Mouse (Mus musculus) forebrain, embryonic 14.5 days (tissue): ENCODE measurements around the gene Slc25a45. TPM values are rescaled to one million over a fixed set of nuclear protein-coding genes. Genes with fewer than 3 reads are reported as not detected.

Experiments
- ATAC-seq: fragments of 200-750 bp; cut with Nextera tagmentation; 2 replicates; pipeline ENCODE4 v1.8.0; 2017; ENCODE audit warnings: mild to moderate bottlenecking, moderate library complexity
- DNase-seq: peaks from one replicate; pipeline ENCODE4 v3.0.0-alpha.2; 2015; ENCODE audit warnings: low spot score
- H3K27ac ChIP-seq: fragments of 300-500 bp; sonication (generic); 2 replicates; pipeline ENCODE4 v1.5.1; 2014; ENCODE audit warnings: low read depth, mild to moderate bottlenecking, control low read depth, low read length, moderate library complexity
- H3K27me3 ChIP-seq: fragments of 300-500 bp; sonication (generic); replicated peaks from 2 replicates; pipeline ENCODE4 v1.6.1; 2014; ENCODE audit warnings: low read length, control low read depth, mixed read lengths; ENCODE audit not compliant: control insufficient read depth, insufficient read depth
- H3K36me3 ChIP-seq: fragments of 300-500 bp; sonication (generic); 2 replicates; pipeline ENCODE4 v1.6.1; 2014; ENCODE audit warnings: low read length, control low read depth; ENCODE audit not compliant: control insufficient read depth, insufficient read depth
- H3K4me1 ChIP-seq: fragments of 300-500 bp; sonication (generic); 2 replicates; pipeline ENCODE4 v1.6.1; 2014; ENCODE audit warnings: antibody characterized with exemption, low read length, control low read depth; ENCODE audit not compliant: control insufficient read depth, insufficient read depth
- H3K4me2 ChIP-seq: fragments of 300-500 bp; sonication (generic); 2 replicates; pipeline ENCODE4 v1.6.1; 2014; ENCODE audit warnings: mild to moderate bottlenecking, control low read depth, low read length
- H3K4me3 ChIP-seq: fragments of 300-500 bp; sonication (generic); 2 replicates; pipeline ENCODE4 v1.5.1; 2014; ENCODE audit warnings: low read depth, low read length, control low read depth
- H3K9ac ChIP-seq: fragments of 300-500 bp; sonication (generic); 2 replicates; pipeline ENCODE4 v1.6.1; 2014; ENCODE audit warnings: mild to moderate bottlenecking, low read length, control low read depth, moderate library complexity
- H3K9me3 ChIP-seq: fragments of 300-500 bp; sonication (generic); replicated peaks from 2 replicates; pipeline ENCODE4 v1.6.1; 2016; ENCODE audit warnings: low read length, control low read depth, mixed read lengths; ENCODE audit not compliant: control insufficient read depth
- WGBS: fragments of 180-500 bp; shearing (Covaris S2); extraction: QIAGEN DNeasy Blood & Tissue Kit; methylation state at CpG from one replicate; pipeline ENCODE4 v1.1.7; 2014; 5-methylcytosine and 5-hydroxymethylcytosine counted together
- polyA plus RNA-seq: library from polyadenylated mRNA; unstranded; fragments of >200 nt; fragmentation: Nextera tagmentation; extraction: Ambion mirVana; gene quantifications from 2 replicates; pipeline ENCODE4 v1.2.1, GENCODE M21; 2014

The Slc25a45 gene
- polyA plus RNA-seq, 1 experiment from 2014 or later = 1.7 TPM

- Histone ChIP-seq H3K4me2 (no peak overlapping the region), H3K27me3 (no peaks in the 10 kb centered on the region), H3K4me3 (no peak overlapping the region), H3K27ac (no peak overlapping the region), H3K9me3 (no peaks in the 10 kb centered on the region), H3K9ac (no peak overlapping the region), H3K36me3 (no peaks in the 10 kb centered on the region), H3K4me1 (no peaks in the 10 kb centered on the region)
- no peak for DNase-seq
- 94% methylated on average over 10 of the region's 10 CpGs for WGBS
- ATAC-seq = no peak
Observed at GRCm38 (mm10) chr19:5833287-5834100, 44.1 kb upstream of the Slc25a45 start.

- no peak for DNase-seq
- no peak overlapping the region for H3K4me3 ChIP-seq
- ATAC-seq = no peak
- no peaks in the 10 kb centered on the region for H3K4me1 ChIP-seq
- no peaks in the 10 kb centered on the region for H3K27me3 ChIP-seq
- no peaks in the 10 kb centered on the region for H3K36me3 ChIP-seq
- no peaks in the 10 kb centered on the region for H3K9me3 ChIP-seq
- H3K9ac ChIP-seq = no peak overlapping the region
- no peak overlapping the region for H3K4me2 ChIP-seq
- 92% methylated on average over 12 of the region's 12 CpGs for WGBS
- no peak overlapping the region for H3K27ac ChIP-seq
Observed at GRCm38 (mm10) chr19:5834260-5834925, 43.2 kb upstream of the Slc25a45 start.

GRCm38 (mm10) chr19:5835054-5835921 is 42.3 kb upstream of the Slc25a45 start:
- no peak for DNase-seq
- 92% methylated on average over 10 of the region's 10 CpGs for WGBS

GRCm38 (mm10) chr19:5835922-5836430 is 41.6 kb upstream of the Slc25a45 start:
- Histone ChIP-seq H3K4me2 (no peak overlapping the region), H3K36me3 (no peaks in the 10 kb centered on the region), H3K4me1 (no peaks in the 10 kb centered on the region), H3K4me3 (no peak overlapping the region), H3K9me3 (no peaks in the 10 kb centered on the region), H3K27ac (no peak overlapping the region), H3K9ac (no peak overlapping the region), H3K27me3 (no peaks in the 10 kb centered on the region)
- ATAC-seq (no peak), DNase-seq (no peak)
- 70% methylated on average over 8 of the region's 8 CpGs for WGBS

More at GRCm38 (mm10) chr19:5835054-5835921, 42.3 kb upstream of the Slc25a45 start:
- Histone ChIP-seq H3K9me3 (no peaks in the 10 kb centered on the region), H3K27ac (no peak overlapping the region), H3K4me1 (no peaks in the 10 kb centered on the region), H3K9ac (no peak overlapping the region), H3K27me3 (no peaks in the 10 kb centered on the region), H3K4me2 (no peak overlapping the region), H3K4me3 (no peak overlapping the region), H3K36me3 (no peaks in the 10 kb centered on the region)
- no peak for ATAC-seq

- Histone ChIP-seq H3K27ac (no peak overlapping the region), H3K4me1 (peaks cover 6% of the 10 kb centered on the region; the same call in 1 of the 2 replicates), H3K4me2 (no peak overlapping the region), H3K9ac (no peak overlapping the region), H3K36me3 (no peaks in the 10 kb centered on the region), H3K4me3 (no peak overlapping the region), H3K27me3 (no peaks in the 10 kb centered on the region), H3K9me3 (no peaks in the 10 kb centered on the region)
- ATAC-seq (no peak), DNase-seq (no peak)
- WGBS = 75% methylated on average over 10 of the region's 10 CpGs
Observed at GRCm38 (mm10) chr19:5836941-5837572, 40.6 kb upstream of the Slc25a45 start.

GRCm38 (mm10) chr19:5837606-5838005 is 40.0 kb upstream of the Slc25a45 start:
- Histone ChIP-seq H3K4me3 (no peak overlapping the region), H3K27ac (no peak overlapping the region), H3K4me1 (peaks cover 12% of the 10 kb centered on the region), H3K9ac (no peak overlapping the region), H3K4me2 (no peak overlapping the region), H3K27me3 (no peaks in the 10 kb centered on the region), H3K9me3 (no peaks in the 10 kb centered on the region), H3K36me3 (no peaks in the 10 kb centered on the region)
- ATAC-seq (no peak), DNase-seq (no peak)
- 89% methylated on average over 8 of the region's 8 CpGs for WGBS

GRCm38 (mm10) chr19:5838136-5838891 is 39.3 kb upstream of the Slc25a45 start:
- H3K36me3 ChIP-seq = no peaks in the 10 kb centered on the region
- peaks cover 18% of the 10 kb centered on the region for H3K4me1 ChIP-seq

GRCm38 (mm10) chr19:5838892-5839165 is 38.8 kb upstream of the Slc25a45 start:
- H3K4me2 ChIP-seq = no peak overlapping the region
- H3K4me3 ChIP-seq = no peak overlapping the region

More at GRCm38 (mm10) chr19:5838136-5838891, 39.3 kb upstream of the Slc25a45 start:
- 79% methylated on average over 12 of the region's 12 CpGs for WGBS
- no peak overlapping the region for H3K27ac ChIP-seq
- H3K9ac ChIP-seq = no peak overlapping the region
- no peaks in the 10 kb centered on the region for H3K9me3 ChIP-seq
- no peak overlapping the region for H3K4me2 ChIP-seq
- H3K4me3 ChIP-seq = no peak overlapping the region
- DNase-seq = no peak
- H3K27me3 ChIP-seq = no peaks in the 10 kb centered on the region
- ATAC-seq = no peak

More at GRCm38 (mm10) chr19:5838892-5839165, 38.8 kb upstream of the Slc25a45 start:
- ATAC-seq = no peak
- no peak for DNase-seq
- no peaks in the 10 kb centered on the region for H3K9me3 ChIP-seq
- H3K27ac ChIP-seq = no peak overlapping the region
- no peak overlapping the region for H3K9ac ChIP-seq
- peaks cover 20% of the 10 kb centered on the region for H3K4me1 ChIP-seq
- no peaks in the 10 kb centered on the region for H3K36me3 ChIP-seq
- 91% methylated on average over 4 of the region's 4 CpGs for WGBS
- no peaks in the 10 kb centered on the region for H3K27me3 ChIP-seq
